In genomic region chrX:11926868-11927535, GRCm38 (mm10) we compare ENCODE assay signal across 30 mouse cellular contexts.
DNase-seq lines count a peak whose midpoint lies in the region; ATAC-seq and TF ChIP-seq lines count a peak whose summit lies in the region.
"Had no signal": no experiment of that assay in that cellular context is flagged by ENCODE, and none has a peak within 500 bp of the region (broad histone marks: within the 10 kb centered on the region; RNA-seq: fewer than 3 reads in every experiment).

No protein-coding gene starts in this region.

- no peaks in the 10 kb centered on the region for H3K9me3 ChIP-seq in hindbrain, embryonic 16.5 days (ENCODE audit: control insufficient read depth, low read length)
- no peaks in the 10 kb centered on the region for H3K9me3 ChIP-seq in hindbrain, postnatal 0 days (ENCODE audit: low read length)
- H3K9me3 ChIP-seq in neural tube, embryonic 13.5 days = no peaks in the 10 kb centered on the region
- no peaks in the 10 kb centered on the region for H3K9me3 ChIP-seq in neural tube, embryonic 14.5 days (ENCODE audit: control insufficient read depth, low read length)
- H3K9me3 ChIP-seq: embryonic facial prominence, embryonic 10.5 days; embryonic facial prominence, embryonic 15.5 days; forebrain, embryonic 12.5 days; heart, embryonic 12.5 days; liver, embryonic 15.5 days; midbrain, embryonic 12.5 days had no signal

- DNase-seq in hindbrain, postnatal 0 days (ENCODE audit: low spot score) = no peak
- DNase-seq in neural tube, embryonic 10.5 days (ENCODE audit: extremely low spot score, low spot score) = no peak
- peak; percentile 61 for DNase-seq in ZHBTc4 (ENCODE audit: low read depth, low spot score)
- no peak for DNase-seq in spleen, adult 12 weeks (ENCODE audit: low spot score)
- DNase-seq in layer of hippocampus, adult 9-10 months (ENCODE audit: low spot score) = no peak
- DNase-seq: adrenal gland, adult 8-10 months; cerebellum, adult 2 months; cerebellum, postnatal 36 days; forebrain, postnatal 0 days; heart, adult 2 months; heart, postnatal 4 days; kidney, adult 9 months; kidney, postnatal 4 days; layer of hippocampus, postnatal 36 days; left cerebral cortex, postnatal 4 days; lung, embryonic 14.5 days; lung, postnatal 14 days; right cerebral cortex, postnatal 4 days; thymus, adult 2 months; thymus, postnatal 4 days had no signal

- no peak for ATAC-seq in hindbrain, embryonic 16.5 days
- no peak for ATAC-seq in hindbrain, postnatal 0 days
- ATAC-seq in neural tube, embryonic 13.5 days (ENCODE audit: low read depth) = peak; percentile 69; the same call in 1 of the 2 replicates
- 0 out of 2 replicates have a peak, but pooled peaks have one; percentile 49 for ATAC-seq in neural tube, embryonic 14.5 days (ENCODE audit: low read depth)
- ATAC-seq: forebrain, postnatal 0 days; intestine, postnatal 0 days had no signal

- H3K9ac ChIP-seq in hindbrain, embryonic 16.5 days (ENCODE audit: low read depth, low read length) = 0 out of 2 replicates have a peak overlapping the region, but pooled peaks have one; percentile 22
- no peak overlapping the region for H3K9ac ChIP-seq in hindbrain, postnatal 0 days (replicated peaks; ENCODE audit: low read length)
- no peak overlapping the region for H3K9ac ChIP-seq in neural tube, embryonic 13.5 days
- no peak overlapping the region for H3K9ac ChIP-seq in neural tube, embryonic 14.5 days (replicated peaks; ENCODE audit: low read depth, low read length)
- H3K9ac ChIP-seq: embryonic facial prominence, embryonic 15.5 days; forebrain, embryonic 12.5 days; forebrain, postnatal 0 days; heart, embryonic 12.5 days; liver, embryonic 15.5 days; lung, embryonic 14.5 days; midbrain, embryonic 12.5 days had no signal

- WGBS in hindbrain, embryonic 16.5 days = 30% methylated on average over 10 of the region's 10 CpGs
- WGBS in hindbrain, postnatal 0 days = 37% methylated on average over 10 of the region's 10 CpGs
- 17% methylated on average over 10 of the region's 10 CpGs for WGBS in neural tube, embryonic 13.5 days
- 18% methylated on average over 10 of the region's 10 CpGs for WGBS in neural tube, embryonic 14.5 days

- H3K27me3 ChIP-seq in hindbrain, embryonic 16.5 days (replicated peaks; ENCODE audit: control insufficient read depth, insufficient read depth, low read length) = 0 out of 2 replicates have a peak, but pooled peaks cover 2% of the 10 kb centered on the region
- no peaks in the 10 kb centered on the region for H3K27me3 ChIP-seq in hindbrain, postnatal 0 days (ENCODE audit: insufficient read depth, low read length)
- H3K27me3 ChIP-seq in neural tube, embryonic 13.5 days = peaks cover 9% of the 10 kb centered on the region; the same call in 1 of the 2 replicates
- no peaks in the 10 kb centered on the region for H3K27me3 ChIP-seq in neural tube, embryonic 14.5 days (ENCODE audit: control insufficient read depth, insufficient read depth, low read length)
- H3K27me3 ChIP-seq: embryonic facial prominence, embryonic 15.5 days had no signal

- no peaks in the 10 kb centered on the region for H3K36me3 ChIP-seq in hindbrain, embryonic 16.5 days (ENCODE audit: control insufficient read depth, insufficient read depth, low read length)
- no peaks in the 10 kb centered on the region for H3K36me3 ChIP-seq in hindbrain, postnatal 0 days (ENCODE audit: insufficient read depth, low read length)
- no peaks in the 10 kb centered on the region for H3K36me3 ChIP-seq in neural tube, embryonic 13.5 days
- no peaks in the 10 kb centered on the region for H3K36me3 ChIP-seq in neural tube, embryonic 14.5 days (ENCODE audit: control insufficient read depth, insufficient read depth, low read length)
- H3K36me3 ChIP-seq: embryonic facial prominence, embryonic 10.5 days; embryonic facial prominence, embryonic 15.5 days; forebrain, embryonic 12.5 days; heart, embryonic 12.5 days; liver, embryonic 15.5 days; midbrain, embryonic 12.5 days had no signal

- no peak overlapping the region for H3K4me2 ChIP-seq in hindbrain, embryonic 16.5 days (ENCODE audit: low read length)
- H3K4me2 ChIP-seq in hindbrain, postnatal 0 days (ENCODE audit: low read depth, low read length) = no peak overlapping the region
- no peak overlapping the region for H3K4me2 ChIP-seq in neural tube, embryonic 13.5 days
- H3K4me2 ChIP-seq in neural tube, embryonic 14.5 days (ENCODE audit: low read depth, low read length) = no peak overlapping the region
- H3K4me2 ChIP-seq: embryonic facial prominence, embryonic 15.5 days; forebrain, embryonic 12.5 days; heart, embryonic 12.5 days; liver, embryonic 15.5 days; lung, embryonic 14.5 days; midbrain, embryonic 12.5 days had no signal

- no peak overlapping the region for H3K4me3 ChIP-seq in hindbrain, embryonic 16.5 days (ENCODE audit: low read length)
- no peak overlapping the region for H3K4me3 ChIP-seq in hindbrain, postnatal 0 days (ENCODE audit: low read length)
- no peak overlapping the region for H3K4me3 ChIP-seq in neural tube, embryonic 13.5 days
- no peak overlapping the region for H3K4me3 ChIP-seq in neural tube, embryonic 14.5 days (ENCODE audit: low read depth, low read length)
- H3K4me3 ChIP-seq: embryonic facial prominence, embryonic 10.5 days; embryonic facial prominence, embryonic 15.5 days; forebrain, embryonic 12.5 days; heart, adult 2 months; heart, embryonic 12.5 days; liver, embryonic 15.5 days; midbrain, embryonic 12.5 days had no signal

- no peak overlapping the region for H3K27ac ChIP-seq in hindbrain, embryonic 16.5 days (ENCODE audit: low read depth, low read length)
- H3K27ac ChIP-seq in hindbrain, postnatal 0 days = no peak overlapping the region
- peak overlapping the region; percentile 42; the same call in 1 of the 2 replicates for H3K27ac ChIP-seq in neural tube, embryonic 13.5 days (replicated peaks)
- no peak overlapping the region for H3K27ac ChIP-seq in neural tube, embryonic 14.5 days (ENCODE audit: low read depth, low read length)
- H3K27ac ChIP-seq: embryonic facial prominence, embryonic 10.5 days; embryonic facial prominence, embryonic 15.5 days; forebrain, embryonic 12.5 days; heart, adult 2 months; liver, embryonic 15.5 days; midbrain, embryonic 12.5 days had no signal

- TF ChIP-seq CTCF in hindbrain, postnatal 0 days (IDR thresholded peaks at IDR 0.05; ENCODE audit: low read depth) = no peak

- H3K4me1 ChIP-seq in hindbrain, embryonic 16.5 days (ENCODE audit: control insufficient read depth, insufficient read depth, low read depth, low read length) = no peaks in the 10 kb centered on the region
- H3K4me1 ChIP-seq in hindbrain, postnatal 0 days (ENCODE audit: insufficient read depth, low read length) = no peaks in the 10 kb centered on the region
- H3K4me1 ChIP-seq in neural tube, embryonic 13.5 days (replicated peaks) = peaks cover 6% of the 10 kb centered on the region
- no peaks in the 10 kb centered on the region for H3K4me1 ChIP-seq in neural tube, embryonic 14.5 days (ENCODE audit: control insufficient read depth, insufficient read depth, low read length)
- H3K4me1 ChIP-seq: forebrain, embryonic 12.5 days; liver, embryonic 15.5 days; midbrain, embryonic 12.5 days had no signal

Comparison
In these comparisons a context has a peak if more than half of its experiments do, and no peak if none do; other contexts are left out.
1. ATAC-seq: peak in neural tube, embryonic 13.5 days (single experiment) and neural tube, embryonic 14.5 days (single experiment); none in hindbrain, embryonic 16.5 days (single experiment) and hindbrain, postnatal 0 days (single experiment).